Mouse (Mus musculus): ENCODE results near the gene 4930544D05Rik.

DNA sequence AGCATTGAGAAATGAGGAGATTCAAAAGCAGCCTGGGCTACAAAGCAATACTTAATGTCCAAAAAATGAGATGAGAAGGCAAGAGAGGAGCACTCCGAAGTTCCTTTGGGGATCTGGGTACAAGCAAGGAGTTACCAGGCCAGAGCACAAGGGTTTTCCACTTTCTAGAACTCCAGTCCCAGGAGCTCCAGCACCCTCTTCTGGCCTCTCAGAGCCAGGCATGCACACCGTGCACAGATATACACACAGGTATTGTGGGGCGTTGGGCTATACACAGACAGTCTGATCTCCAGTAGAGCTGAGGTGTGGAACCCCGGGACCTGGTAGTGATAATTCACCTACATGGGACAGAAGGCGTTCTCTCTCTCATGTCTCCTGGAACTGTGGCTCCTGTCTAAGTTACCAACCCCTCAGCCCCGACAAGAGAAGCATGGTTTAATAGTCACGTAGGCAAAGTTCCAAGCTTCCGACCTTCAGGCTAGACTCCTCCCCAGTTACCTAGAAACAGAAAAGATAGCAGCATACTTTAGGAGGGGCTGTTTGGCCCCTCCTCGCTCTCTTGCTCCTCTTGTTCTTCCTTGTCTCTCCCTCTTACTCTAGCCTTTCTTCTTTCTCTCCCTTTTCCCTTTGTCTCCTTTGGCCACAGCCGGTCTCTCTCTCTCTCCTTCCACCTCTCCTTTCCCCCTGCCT is 7.5 kb downstream of the 4930544D05Rik start:
- TF ChIP-seq CTCF (IDR thresholded peaks at IDR 0.05; ENCODE audit: low read depth) (peak; percentile 64), EP300 (optimal IDR thresholded peaks at IDR 0.05) (no peak)

All from stomach, postnatal 0 days (tissue).